Comparison of ENCODE assay signal across 9 mouse cellular contexts in the genomic region with DNA sequence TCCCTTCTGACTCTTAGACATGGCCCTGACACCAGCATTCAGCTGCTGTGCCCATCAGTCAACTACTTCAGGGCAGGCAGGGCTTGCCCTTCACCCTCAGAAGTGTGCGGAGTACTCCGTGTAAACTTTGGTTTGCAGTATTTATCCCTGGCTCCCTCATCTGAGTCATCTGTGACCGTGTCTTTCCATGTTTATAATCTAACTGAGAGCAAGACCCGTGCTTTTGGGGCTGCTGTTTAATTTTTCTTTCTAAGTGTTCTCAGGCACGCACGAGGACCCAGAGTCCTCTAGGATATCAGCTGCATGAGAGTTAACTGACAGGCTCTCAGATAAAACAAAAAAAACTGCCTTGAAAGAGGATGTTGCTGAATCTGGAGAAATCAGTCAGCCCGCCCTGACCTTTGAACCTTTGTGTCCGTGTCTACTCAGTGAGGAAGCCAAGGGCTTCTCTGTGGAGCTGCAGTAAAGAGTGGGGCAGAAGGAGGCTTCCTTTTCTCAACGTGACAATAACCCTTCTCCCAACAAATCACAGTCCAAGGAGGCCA. TPM values are rescaled to one million over a fixed set of nuclear protein-coding genes. Genes with fewer than 3 reads are reported as not detected.
DNase-seq lines count a peak whose midpoint lies in the region; ATAC-seq and TF ChIP-seq lines count a peak whose summit lies in the region.
"Had no signal": no experiment of that assay in that cellular context is flagged by ENCODE, and none has a peak within 500 bp of the region (broad histone marks: within the 10 kb centered on the region; RNA-seq: fewer than 3 reads in every experiment).

No protein-coding gene starts in this region.

- no peak for TF ChIP-seq POLR2A in kidney, adult 2 months (IDR thresholded peaks at IDR 0.05; ENCODE audit: low read depth, low read length)

- H3K4me3 ChIP-seq in kidney, adult 2 months (ENCODE audit: insufficient read depth, low read depth, low read length) = no peak overlapping the region
- H3K4me3 ChIP-seq: liver, embryonic 13.5 days had no signal

- no peak for ATAC-seq in megakaryocyte-erythroid progenitor cell, adult 5-6 weeks (replicated peaks; ENCODE audit: low FRiP score, low TSS enrichment, poor library complexity, severe bottlenecking)

- H3K27ac ChIP-seq in kidney, adult 2 months (ENCODE audit: insufficient read depth, low read depth, low read length) = no peak overlapping the region
- H3K27ac ChIP-seq: liver, embryonic 13.5 days had no signal

- no peak for TF ChIP-seq CTCF in kidney, adult 2 months (conservative IDR thresholded peaks at IDR 0.05; ENCODE audit: insufficient read depth, insufficient read length, low read depth, low read length)

- no peaks in the 10 kb centered on the region for H3K27me3 ChIP-seq in kidney, adult 2 months (replicated peaks; ENCODE audit: control insufficient read depth, insufficient read depth, low read length)
- H3K27me3 ChIP-seq: liver, embryonic 13.5 days had no signal

- no peaks in the 10 kb centered on the region for H3K36me3 ChIP-seq in kidney, adult 2 months (ENCODE audit: control insufficient read depth, insufficient read depth, low read length)
- H3K36me3 ChIP-seq: liver, embryonic 13.5 days had no signal

- 0 out of 2 replicates have a peak, but pooled peaks cover 2% of the 10 kb centered on the region for H3K4me1 ChIP-seq in kidney, adult 2 months (ENCODE audit: control insufficient read depth, insufficient read depth, low read length)

- peak; percentile 30 for DNase-seq in heart, adult 8-10 months (ENCODE audit: low spot score)
- no peak for DNase-seq in heart, postnatal 4 days
- DNase-seq in embryo, embryonic 10.5 days (ENCODE audit: low spot score) = peak; percentile 75
- DNase-seq in kidney, adult 2 months = peak; percentile 86
- peak; percentile 67 for DNase-seq in lung, postnatal 10 days
- DNase-seq in right cerebral cortex, postnatal 10 days (ENCODE audit: low spot score in 2 of 2) = no peak
- DNase-seq in right cerebral cortex, postnatal 25 days = no peak
- DNase-seq: liver, embryonic 13.5 days had no signal

- WGBS in kidney, adult 2 months = 32% methylated on average over 9 of the region's 9 CpGs

RNA-seq across cellular contexts. Expression of a gene that starts 7.7 kb away (rescaled TPM):
- 1 to 10 TPM; 5.8 to 8.2 (median 7.0) TPM for total RNA-seq in heart, adult 8-10 months (2022)
- total RNA-seq in heart, postnatal 4 days (2021) = 10 to 100 TPM; 17.1 to 18.7 TPM
- 12.8 and 15.4 TPM in 2 replicates for polyA plus RNA-seq in kidney, adult 2 months (2012; rRNA removed)
- 0.13 TPM in 1 of 2 replicates, not detected in the other for total RNA-seq in megakaryocyte-erythroid progenitor cell, adult 5-6 weeks (2014; fragmentation: Nextera tagmentation)
- total RNA-seq in megakaryocyte-erythroid progenitor cell, adult 5-6 weeks (2017) = not detected in 2 replicates

Comparison
In these comparisons a context has a peak if more than half of its experiments do, and no peak if none do; other contexts are left out.
1. DNase-seq: peak in heart, adult 8-10 months (single experiment), embryo, embryonic 10.5 days (single experiment), kidney, adult 2 months (single experiment) and lung, postnatal 10 days (single experiment); none in heart, postnatal 4 days (single experiment), right cerebral cortex, postnatal 10 days (0 of 2) and right cerebral cortex, postnatal 25 days (single experiment).
2. RNA of a gene that starts 7.7 kb away (total RNA-seq): 17.1 to 18.7 TPM in heart, postnatal 4 days and 5.8 to 8.2 TPM in heart, adult 8-10 months; 0.13 TPM in megakaryocyte-erythroid progenitor cell, adult 5-6 weeks; every median in the first group is over 4 times any median in the second.